In the genomic region with DNA sequence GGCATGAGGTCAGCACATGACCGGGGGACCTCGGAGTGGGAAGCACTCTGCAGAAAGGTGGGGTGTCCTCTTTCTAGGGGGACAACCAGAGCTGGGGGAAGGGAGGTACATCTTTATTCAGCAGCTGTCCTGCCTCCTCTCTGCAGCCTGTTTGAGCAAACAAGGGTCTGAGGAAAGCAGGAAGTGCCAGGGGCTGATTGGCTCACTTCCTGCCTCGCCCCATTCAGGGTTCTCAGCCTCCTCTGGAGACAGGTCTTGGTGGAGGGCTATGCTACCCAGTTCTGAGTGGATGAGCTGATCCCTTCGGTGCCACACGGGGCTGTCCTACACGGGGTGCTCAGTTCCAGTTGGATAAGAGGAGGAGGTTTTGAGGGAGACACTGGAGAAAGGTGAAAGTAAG, we compare ENCODE assay signal across 14 mouse cellular contexts. TPM values are rescaled to one million over a fixed set of nuclear protein-coding genes. Genes with fewer than 3 reads are reported as not detected.
DNase-seq lines count a peak whose midpoint lies in the region; ATAC-seq and TF ChIP-seq lines count a peak whose summit lies in the region.
"Had no signal": no experiment of that assay in that cellular context is flagged by ENCODE, and none has a peak within 500 bp of the region (broad histone marks: within the 10 kb centered on the region; RNA-seq: fewer than 3 reads in every experiment).

No protein-coding gene starts in this region.

- H3K9me3 ChIP-seq in hindbrain, embryonic 10.5 days: no peaks in the 10 kb centered on the region
- H3K9me3 ChIP-seq in hindbrain, embryonic 14.5 days (ENCODE audit: control insufficient read depth, low read length): no peaks in the 10 kb centered on the region
- H3K9me3 ChIP-seq in midbrain, embryonic 12.5 days: no peaks in the 10 kb centered on the region
- no peaks in the 10 kb centered on the region for H3K9me3 ChIP-seq in midbrain, postnatal 0 days (ENCODE audit: low read length)
- H3K9me3 ChIP-seq: heart, embryonic 15.5 days; neural tube, embryonic 15.5 days had no signal

- no peak overlapping the region for H3K4me2 ChIP-seq in hindbrain, embryonic 14.5 days (replicated peaks)
- H3K4me2 ChIP-seq in midbrain, embryonic 12.5 days (replicated peaks): no peak overlapping the region
- no peak overlapping the region for H3K4me2 ChIP-seq in midbrain, postnatal 0 days (ENCODE audit: low read depth, low read length, poor library complexity, severe bottlenecking)
- H3K4me2 ChIP-seq: heart, embryonic 15.5 days; neural tube, embryonic 15.5 days had no signal

- no peak for TF ChIP-seq CTCF in midbrain, postnatal 0 days (IDR thresholded peaks at IDR 0.05)

- no peak for DNase-seq in hindbrain, embryonic 10.5 days (ENCODE audit: low spot score)
- no peak for DNase-seq in hindbrain, embryonic 14.5 days (ENCODE audit: low spot score)
- no peak for DNase-seq in midbrain, postnatal 0 days (ENCODE audit: low spot score)
- DNase-seq in thymus, postnatal 25 days: peak; percentile 67
- DNase-seq in urinary bladder, adult 18-20 months (ENCODE audit: low spot score in 2 of 2): no peak
- DNase-seq in kidney, postnatal 36 days: no peak
- DNase-seq: cerebellum, postnatal 25 days had no signal

- no peak for ATAC-seq in hindbrain, embryonic 14.5 days (ENCODE audit: low FRiP score)
- ATAC-seq in midbrain, embryonic 12.5 days (ENCODE audit: low FRiP score, low read depth): no peak
- ATAC-seq in midbrain, postnatal 0 days (ENCODE audit: low FRiP score): no peak
- peak; percentile 69 for ATAC-seq in inflammation-experienced regulatory T-cells, adult 6 months

- H3K9ac ChIP-seq in hindbrain, embryonic 14.5 days: no peak overlapping the region
- no peak overlapping the region for H3K9ac ChIP-seq in midbrain, embryonic 12.5 days (replicated peaks)
- no peak overlapping the region for H3K9ac ChIP-seq in midbrain, postnatal 0 days (replicated peaks; ENCODE audit: low read length, poor library complexity, severe bottlenecking)
- H3K9ac ChIP-seq: heart, embryonic 15.5 days; neural tube, embryonic 15.5 days had no signal

- H3K36me3 ChIP-seq in hindbrain, embryonic 10.5 days: peaks cover 55% of the 10 kb centered on the region
- H3K36me3 ChIP-seq in hindbrain, embryonic 14.5 days (replicated peaks; ENCODE audit: control insufficient read depth, insufficient read depth): peaks cover 4% of the 10 kb centered on the region; the same call in 1 of the 2 replicates
- H3K36me3 ChIP-seq in midbrain, embryonic 12.5 days: peaks cover 39% of the 10 kb centered on the region
- H3K36me3 ChIP-seq in midbrain, postnatal 0 days (ENCODE audit: insufficient read depth, low read length): peaks cover 11% of the 10 kb centered on the region

- no peaks in the 10 kb centered on the region for H3K27me3 ChIP-seq in hindbrain, embryonic 10.5 days (ENCODE audit: insufficient read depth, poor library complexity, severe bottlenecking)
- H3K27me3 ChIP-seq in hindbrain, embryonic 14.5 days (ENCODE audit: control insufficient read depth, insufficient read depth, low read length): no peaks in the 10 kb centered on the region
- no peaks in the 10 kb centered on the region for H3K27me3 ChIP-seq in midbrain, embryonic 12.5 days
- H3K27me3 ChIP-seq in midbrain, postnatal 0 days (ENCODE audit: insufficient read depth, low read length): no peaks in the 10 kb centered on the region
- H3K27me3 ChIP-seq: heart, embryonic 15.5 days; neural tube, embryonic 15.5 days had no signal

- WGBS in hindbrain, embryonic 10.5 days: 78% methylated on average over 6 of the region's 6 CpGs
- whole genome bisulfite sequencing in hindbrain, embryonic 14.5 days: 90% methylated on average over 6 of the region's 6 CpGs
- WGBS in midbrain, embryonic 12.5 days: 89% methylated on average over 6 of the region's 6 CpGs
- 90% methylated on average over 6 of the region's 6 CpGs for WGBS in midbrain, postnatal 0 days

- H3K27ac ChIP-seq in hindbrain, embryonic 10.5 days: peak overlapping the region; percentile 29; the same call in 1 of the 2 replicates
- no peak overlapping the region for H3K27ac ChIP-seq in hindbrain, embryonic 14.5 days
- H3K27ac ChIP-seq in midbrain, embryonic 12.5 days (replicated peaks): 0 out of 2 replicates have a peak overlapping the region, but pooled peaks have one; percentile 93
- H3K27ac ChIP-seq in midbrain, postnatal 0 days (ENCODE audit: low read depth, low read length): no peak overlapping the region
- H3K27ac ChIP-seq: heart, embryonic 15.5 days; kidney, postnatal 0 days; neural tube, embryonic 15.5 days had no signal

- no peak overlapping the region for H3K4me3 ChIP-seq in hindbrain, embryonic 10.5 days
- H3K4me3 ChIP-seq in hindbrain, embryonic 14.5 days (replicated peaks; ENCODE audit: low read length): no peak overlapping the region
- no peak overlapping the region for H3K4me3 ChIP-seq in midbrain, embryonic 12.5 days
- no peak overlapping the region for H3K4me3 ChIP-seq in midbrain, postnatal 0 days (ENCODE audit: low read depth, low read length)
- H3K4me3 ChIP-seq: heart, embryonic 15.5 days; neural tube, embryonic 15.5 days had no signal

- peaks cover 38% of the 10 kb centered on the region for H3K4me1 ChIP-seq in hindbrain, embryonic 10.5 days (replicated peaks)
- peaks cover 11% of the 10 kb centered on the region; the same call in 1 of the 2 replicates for H3K4me1 ChIP-seq in hindbrain, embryonic 14.5 days (replicated peaks; ENCODE audit: control insufficient read depth, insufficient read depth, low read length)
- peaks cover 42% of the 10 kb centered on the region for H3K4me1 ChIP-seq in midbrain, embryonic 12.5 days
- peaks cover 3% of the 10 kb centered on the region; the same call in 1 of the 2 replicates for H3K4me1 ChIP-seq in midbrain, postnatal 0 days (ENCODE audit: insufficient read depth, low read length)

RNA-seq across cellular contexts. Expression of gene Akna, which starts 11.8 kb away (rescaled TPM):
- polyA plus RNA-seq in hindbrain, embryonic 10.5 days (2016; fragmentation: Nextera tagmentation; extraction: Ambion mirVana): 10.8 and 13.0 TPM in 2 replicates
- 3.9 and 4.6 TPM in 2 replicates for polyA plus RNA-seq in hindbrain, embryonic 14.5 days (2014; fragmentation: Nextera tagmentation; extraction: Ambion mirVana)
- polyA plus RNA-seq in midbrain, embryonic 12.5 days (2016; fragmentation: Nextera tagmentation; extraction: Ambion mirVana): 16.3 and 16.8 TPM in 2 replicates
- 4.4 and 5.3 TPM in 2 replicates for total RNA-seq in midbrain, postnatal 0 days (2014; rRNA removed)
- polyA plus RNA-seq in midbrain, postnatal 0 days (2015; fragmentation: Nextera tagmentation; extraction: Ambion mirVana): 1.9 and 2.1 TPM in 2 replicates
- polyA plus RNA-seq in inflammation-experienced regulatory T-cells, adult 6 months (2017; shearing (Covaris generic)): 100 to 1,000 TPM in 2 of 3 experiments, 10 to 100 TPM in 1; 94.8 to 135 (median 102) TPM

RNA-seq across cellular contexts. Expression of gene Orm2, which starts 29.1 kb away (rescaled TPM):
- not detected in 2 replicates for polyA plus RNA-seq in hindbrain, embryonic 10.5 days (2016; fragmentation: Nextera tagmentation; extraction: Ambion mirVana)
- not detected in 2 replicates for polyA plus RNA-seq in hindbrain, embryonic 14.5 days (2014; fragmentation: Nextera tagmentation; extraction: Ambion mirVana)
- polyA plus RNA-seq in midbrain, embryonic 12.5 days (2016; fragmentation: Nextera tagmentation; extraction: Ambion mirVana): not detected in 2 replicates
- total RNA-seq in midbrain, postnatal 0 days (2014; rRNA removed): not detected in 2 replicates
- polyA plus RNA-seq in midbrain, postnatal 0 days (2015; fragmentation: Nextera tagmentation; extraction: Ambion mirVana): not detected in 2 replicates
- 1 to 10 TPM in 2 of 3 experiments, not detected in 1; 1.6 to 2.8 TPM for polyA plus RNA-seq in inflammation-experienced regulatory T-cells, adult 6 months (2017; shearing (Covaris generic))
- polyA plus RNA-seq: C2C12; heart, embryonic 15.5 days; kidney, postnatal 0 days; neural tube, embryonic 15.5 days had no signal

RNA-seq across cellular contexts. Expression of gene Orm3, which starts 35.4 kb away (rescaled TPM):
- not detected in 2 replicates for polyA plus RNA-seq in hindbrain, embryonic 10.5 days (2016; fragmentation: Nextera tagmentation; extraction: Ambion mirVana)
- not detected in 2 replicates for polyA plus RNA-seq in hindbrain, embryonic 14.5 days (2014; fragmentation: Nextera tagmentation; extraction: Ambion mirVana)
- not detected in 2 replicates for polyA plus RNA-seq in midbrain, embryonic 12.5 days (2016; fragmentation: Nextera tagmentation; extraction: Ambion mirVana)
- not detected in 2 replicates for total RNA-seq in midbrain, postnatal 0 days (2014; rRNA removed)
- not detected in 2 replicates for polyA plus RNA-seq in midbrain, postnatal 0 days (2015; fragmentation: Nextera tagmentation; extraction: Ambion mirVana)
- polyA plus RNA-seq in inflammation-experienced regulatory T-cells, adult 6 months (2017; shearing (Covaris generic)): 1 to 10 TPM in 1 of 3 experiments, under 1 TPM in 1, not detected in 1; 0.90 to 1.6 TPM
- total RNA-seq: gastrocnemius, adult 8-10 months had no signal
- polyA plus RNA-seq: C2C12; heart, embryonic 15.5 days; kidney, postnatal 0 days; neural tube, embryonic 15.5 days had no signal

RNA-seq across cellular contexts. Expression of gene Orm1, which starts 47.0 kb away (rescaled TPM):
- not detected in 2 replicates for polyA plus RNA-seq in hindbrain, embryonic 10.5 days (2016; fragmentation: Nextera tagmentation; extraction: Ambion mirVana)
- not detected in 2 replicates for polyA plus RNA-seq in hindbrain, embryonic 14.5 days (2014; fragmentation: Nextera tagmentation; extraction: Ambion mirVana)
- not detected in 2 replicates for polyA plus RNA-seq in midbrain, embryonic 12.5 days (2016; fragmentation: Nextera tagmentation; extraction: Ambion mirVana)
- total RNA-seq in midbrain, postnatal 0 days (2014; rRNA removed): not detected in 2 replicates
- polyA plus RNA-seq in midbrain, postnatal 0 days (2015; fragmentation: Nextera tagmentation; extraction: Ambion mirVana): not detected in 2 replicates
- not detected for polyA plus RNA-seq in inflammation-experienced regulatory T-cells, adult 6 months (2017; shearing (Covaris generic))
- polyA plus RNA-seq: heart, embryonic 15.5 days; kidney, postnatal 0 days; neural tube, embryonic 15.5 days had no signal

Comparison
In these comparisons a context has a peak if more than half of its experiments do, and no peak if none do; other contexts are left out.
1. H3K27ac ChIP-seq: peak in hindbrain, embryonic 10.5 days (single experiment) and midbrain, embryonic 12.5 days (single experiment); none in hindbrain, embryonic 14.5 days (single experiment) and midbrain, postnatal 0 days (single experiment).